Mouse (Mus musculus) limb, embryonic 13.5 days (tissue): ENCODE measurements around the gene Otof. TPM values are rescaled to one million over a fixed set of nuclear protein-coding genes. Genes with fewer than 3 reads are reported as not detected.

ENCODE experiments used
- ATAC-seq: fragments of 200-750 bp; cut with Nextera tagmentation; 2 replicates; pipeline ENCODE4 v1.8.0; 2017; ENCODE audit warnings: low read depth, moderate number of reproducible peaks, moderate TSS enrichment; ENCODE audit not compliant: low FRiP score
- H3K27ac ChIP-seq: fragments of 300-500 bp; sonication (generic); 2 replicates; pipeline ENCODE4 v1.5.1; 2015; ENCODE audit warnings: inconsistent platforms, mild to moderate bottlenecking, moderate library complexity
- H3K27me3 ChIP-seq: fragments of 300-500 bp; sonication (generic); 2 replicates; pipeline ENCODE4 v1.6.1; 2015; ENCODE audit warnings: mild to moderate bottlenecking, inconsistent platforms
- H3K36me3 ChIP-seq: fragments of 300-500 bp; sonication (generic); 2 replicates; pipeline ENCODE4 v1.6.1; 2015; ENCODE audit warnings: inconsistent platforms, mild to moderate bottlenecking, moderate library complexity
- H3K4me1 ChIP-seq: fragments of 300-500 bp; sonication (generic); 2 replicates; pipeline ENCODE4 v1.6.1; 2015; ENCODE audit warnings: inconsistent platforms
- H3K4me2 ChIP-seq: fragments of 300-500 bp; sonication (generic); replicated peaks from 2 replicates; pipeline ENCODE4 v1.6.1; 2015; ENCODE audit warnings: inconsistent platforms, mild to moderate bottlenecking, moderate library complexity
- H3K4me3 ChIP-seq: fragments of 300-500 bp; sonication (generic); 2 replicates; pipeline ENCODE4 v1.5.1; 2015; ENCODE audit warnings: moderate library complexity, mild to moderate bottlenecking, inconsistent platforms
- H3K9ac ChIP-seq: fragments of 300-500 bp; sonication (generic); 2 replicates; pipeline ENCODE4 v1.6.1; 2015; ENCODE audit warnings: mild to moderate bottlenecking, inconsistent platforms
- H3K9me3 ChIP-seq: fragments of 300-500 bp; sonication (generic); 2 replicates; pipeline ENCODE4 v1.6.1; 2016; ENCODE audit warnings: inconsistent platforms
- WGBS: fragments of 180-500 bp; shearing (Covaris S2); methylation state at CpG from one replicate; pipeline ENCODE4 v1.1.7; 2015; 5-methylcytosine and 5-hydroxymethylcytosine counted together
- polyA plus RNA-seq: library from polyadenylated mRNA; unstranded; fragments of >200 nt; fragmentation: Nextera tagmentation; extraction: Ambion mirVana; gene quantifications from 2 replicates; pipeline ENCODE4 v1.2.1, GENCODE M21; 2015

The Otof gene
- polyA plus RNA-seq, 1 experiment from 2014 or later: 0.60 TPM

GRCm38 (mm10) chr5:30423121-30423520 lies 38.6 kb downstream of the Otof start:
- Histone ChIP-seq H3K27ac (no peak overlapping the region), H3K36me3 (no peaks in the 10 kb centered on the region), H3K9me3 (no peaks in the 10 kb centered on the region), H3K9ac (no peak overlapping the region), H3K27me3 (peaks cover 3% of the 10 kb centered on the region; the same call in 1 of the 2 replicates), H3K4me3 (no peak overlapping the region), H3K4me2 (no peak overlapping the region), H3K4me1 (peaks cover 9% of the 10 kb centered on the region; the same call in 1 of the 2 replicates)
- WGBS: 82% methylated on average over 4 of the region's 4 CpGs
- no peak for ATAC-seq

GRCm38 (mm10) chr5:30416665-30417064 lies 45.1 kb downstream of the Otof start:
- Histone ChIP-seq H3K4me1 (peaks cover 4% of the 10 kb centered on the region; the same call in 1 of the 2 replicates), H3K27me3 (no peaks in the 10 kb centered on the region; the same call in 1 of the 2 replicates), H3K4me3 (no peak overlapping the region), H3K4me2 (no peak overlapping the region), H3K36me3 (no peaks in the 10 kb centered on the region), H3K27ac (no peak overlapping the region), H3K9ac (no peak overlapping the region), H3K9me3 (no peaks in the 10 kb centered on the region)
- no peak for ATAC-seq
- 76% methylated on average over 5 of the region's 5 CpGs for WGBS

GRCm38 (mm10) chr5:30415876-30416275 lies 45.9 kb downstream of the Otof start:
- Histone ChIP-seq H3K36me3 (no peaks in the 10 kb centered on the region), H3K27me3 (no peaks in the 10 kb centered on the region; the same call in 1 of the 2 replicates), H3K27ac (no peak overlapping the region), H3K4me2 (no peak overlapping the region), H3K4me1 (peaks cover 4% of the 10 kb centered on the region; the same call in 1 of the 2 replicates), H3K9ac (no peak overlapping the region), H3K9me3 (no peaks in the 10 kb centered on the region), H3K4me3 (no peak overlapping the region)
- 69% methylated on average over 4 of the region's 4 CpGs for WGBS
- no peak for ATAC-seq

- no peak overlapping the region for H3K4me2 ChIP-seq
- H3K4me1 ChIP-seq: peaks cover 4% of the 10 kb centered on the region; the same call in 1 of the 2 replicates
- H3K27ac ChIP-seq: no peak overlapping the region
- no peak overlapping the region for H3K4me3 ChIP-seq
- no peak for ATAC-seq
- no peaks in the 10 kb centered on the region; the same call in 1 of the 2 replicates for H3K27me3 ChIP-seq
- no peaks in the 10 kb centered on the region for H3K36me3 ChIP-seq
- H3K9ac ChIP-seq: no peak overlapping the region
- WGBS: 64% methylated on average over 2 of the region's 2 CpGs
- H3K9me3 ChIP-seq: no peaks in the 10 kb centered on the region
Measured at GRCm38 (mm10) chr5:30415381-30415780, 46.4 kb downstream of the Otof start.

GRCm38 (mm10) chr5:30411524-30411923 lies 50.2 kb downstream of the Otof start:
- no peak for ATAC-seq
- 77% methylated on average over 10 of the region's 10 CpGs for WGBS
- Histone ChIP-seq H3K27ac (no peak overlapping the region), H3K27me3 (no peaks in the 10 kb centered on the region; the same call in 1 of the 2 replicates), H3K9ac (no peak overlapping the region), H3K9me3 (no peaks in the 10 kb centered on the region), H3K36me3 (no peaks in the 10 kb centered on the region), H3K4me1 (peaks cover 13% of the 10 kb centered on the region), H3K4me2 (no peak overlapping the region), H3K4me3 (no peak overlapping the region)

GRCm38 (mm10) chr5:30406876-30407275 lies 54.9 kb downstream of the Otof start:
- H3K27me3 ChIP-seq: no peaks in the 10 kb centered on the region
- no peak overlapping the region for H3K9ac ChIP-seq
- no peak overlapping the region for H3K27ac ChIP-seq
- H3K9me3 ChIP-seq: no peaks in the 10 kb centered on the region
- no peak for ATAC-seq
- H3K36me3 ChIP-seq: no peaks in the 10 kb centered on the region
- H3K4me2 ChIP-seq: peak overlapping the region; percentile 11; the same call in 1 of the 2 replicates
- 26% methylated on average over 9 of the region's 9 CpGs for WGBS
- H3K4me3 ChIP-seq: no peak overlapping the region
- peaks cover 10% of the 10 kb centered on the region for H3K4me1 ChIP-seq

- H3K36me3 ChIP-seq: no peaks in the 10 kb centered on the region
- H3K4me3 ChIP-seq: no peak overlapping the region
- 45% methylated on average over 8 of the region's 8 CpGs for WGBS
- H3K4me2 ChIP-seq: no peak overlapping the region
- H3K9me3 ChIP-seq: 0 out of 2 replicates have a peak, but pooled peaks cover 4% of the 10 kb centered on the region
- no peaks in the 10 kb centered on the region for H3K27me3 ChIP-seq
- H3K27ac ChIP-seq: no peak overlapping the region
- H3K9ac ChIP-seq: no peak overlapping the region
- no peak for ATAC-seq
- H3K4me1 ChIP-seq: peaks cover 9% of the 10 kb centered on the region
Measured at GRCm38 (mm10) chr5:30401165-30401564, 60.6 kb downstream of the Otof start.

GRCm38 (mm10) chr5:30400521-30400920 lies 61.2 kb downstream of the Otof start:
- WGBS: 83% methylated on average over 5 of the region's 5 CpGs
- no peak for ATAC-seq
- Histone ChIP-seq H3K27ac (peak overlapping the region; percentile 58; the same call in 1 of the 2 replicates), H3K4me2 (no peak overlapping the region), H3K4me1 (peaks cover 9% of the 10 kb centered on the region), H3K9me3 (0 out of 2 replicates have a peak, but pooled peaks cover 4% of the 10 kb centered on the region), H3K27me3 (no peaks in the 10 kb centered on the region), H3K4me3 (no peak overlapping the region), H3K36me3 (no peaks in the 10 kb centered on the region), H3K9ac (no peak overlapping the region)

- Histone ChIP-seq H3K4me3 (no peak overlapping the region), H3K36me3 (no peaks in the 10 kb centered on the region), H3K27me3 (no peaks in the 10 kb centered on the region), H3K4me2 (no peak overlapping the region), H3K9me3 (no peaks in the 10 kb centered on the region), H3K27ac (no peak overlapping the region), H3K9ac (no peak overlapping the region), H3K4me1 (0 out of 2 replicates have a peak, but pooled peaks cover 3% of the 10 kb centered on the region)
- peak; percentile 51; the same call in 1 of the 2 replicates for ATAC-seq
- WGBS: 25% methylated on average over 7 of the region's 7 CpGs
Measured at GRCm38 (mm10) chr5:30391473-30391872, 70.3 kb downstream of the Otof start.

- Histone ChIP-seq H3K4me2 (no peak overlapping the region), H3K27me3 (no peaks in the 10 kb centered on the region), H3K36me3 (no peaks in the 10 kb centered on the region), H3K27ac (no peak overlapping the region), H3K9ac (no peak overlapping the region), H3K4me3 (no peak overlapping the region), H3K4me1 (0 out of 2 replicates have a peak, but pooled peaks cover 3% of the 10 kb centered on the region), H3K9me3 (no peaks in the 10 kb centered on the region)
- WGBS: 88% methylated on average over 5 of the region's 5 CpGs
- ATAC-seq: no peak
Measured at GRCm38 (mm10) chr5:30389836-30390235, 71.9 kb downstream of the Otof start.

- Histone ChIP-seq H3K4me1 (peaks cover 4% of the 10 kb centered on the region; the same call in 1 of the 2 replicates), H3K9me3 (no peaks in the 10 kb centered on the region), H3K4me3 (no peak overlapping the region), H3K27me3 (no peaks in the 10 kb centered on the region), H3K9ac (no peak overlapping the region), H3K4me2 (no peak overlapping the region), H3K36me3 (no peaks in the 10 kb centered on the region), H3K27ac (no peak overlapping the region)
- WGBS: 73% methylated on average over 6 of the region's 6 CpGs
- ATAC-seq: no peak
Measured at GRCm38 (mm10) chr5:30387726-30388125, 74.0 kb downstream of the Otof start.

- no peak for ATAC-seq
- Histone ChIP-seq H3K9me3 (no peaks in the 10 kb centered on the region), H3K9ac (no peak overlapping the region), H3K4me1 (peaks cover 4% of the 10 kb centered on the region; the same call in 1 of the 2 replicates), H3K36me3 (no peaks in the 10 kb centered on the region), H3K4me3 (no peak overlapping the region), H3K27me3 (no peaks in the 10 kb centered on the region), H3K27ac (no peak overlapping the region), H3K4me2 (no peak overlapping the region)
- 59% methylated on average over 7 of the region's 7 CpGs for WGBS
Measured at GRCm38 (mm10) chr5:30382876-30383275, 78.9 kb downstream of the Otof start.

- no peak overlapping the region for H3K4me3 ChIP-seq
- no peak overlapping the region for H3K4me2 ChIP-seq
- H3K27ac ChIP-seq: no peak overlapping the region
- no peaks in the 10 kb centered on the region for H3K27me3 ChIP-seq
- 78% methylated on average over 5 of the region's 5 CpGs for WGBS
- no peaks in the 10 kb centered on the region for H3K4me1 ChIP-seq
- ATAC-seq: no peak
- no peak overlapping the region for H3K9ac ChIP-seq
- no peaks in the 10 kb centered on the region for H3K9me3 ChIP-seq
- no peaks in the 10 kb centered on the region for H3K36me3 ChIP-seq
Measured at GRCm38 (mm10) chr5:30369426-30369825, 92.3 kb downstream of the Otof start.
